Mouse (Mus musculus) testis, adult 2 months (tissue): ENCODE data around the gene Thsd4.

Source experiments
- CTCF ChIP-seq: fragments of 200-500 bp; IDR thresholded peaks from 2 replicates; pipeline ENCODE4 v1.5.1; 2012; ENCODE audit warnings: low read depth, mild to moderate bottlenecking, inconsistent platforms, low read length, moderate library complexity; ENCODE audit not compliant: control insufficient read depth, insufficient read depth, insufficient replicate concordance
- POLR2A ChIP-seq: fragments of 200-500 bp; IDR thresholded peaks from 2 replicates; pipeline ENCODE4 v1.6.1; 2012; ENCODE audit warnings: low read depth, mild to moderate bottlenecking, inconsistent platforms, low read length, moderate library complexity; ENCODE audit not compliant: control insufficient read depth

GRCm38 (mm10) chr9:60226679-60227078 lies 295.2 kb downstream of the Thsd4 start:
- TF ChIP-seq POLR2A (no peak), CTCF (no peak)
